Mouse (Mus musculus): ENCODE results near the gene Dpp8. TPM values are rescaled to one million over a fixed set of nuclear protein-coding genes. Genes with fewer than 3 reads are reported as not detected.
"Not testable (repeated sequence)": the region's sequence is repeated elsewhere in the genome, so short reads cannot be mapped to it uniquely, and the experiment has no call there.

Gene Dpp8
- total RNA-seq (2021): 100 to 1,000 TPM in 1 of 2 experiments, 10 to 100 TPM in 1; 95.9 to 112 TPM
- long read RNA-seq, experiment 1, full-length matches to known transcripts: 26 of 57 reads
- long read RNA-seq, experiment 1, partial matches to known transcripts: 23 of 57 reads
- long read RNA-seq, experiment 1, other reads (novel, unspliced or antisense): 8 of 57 reads
- long read RNA-seq, experiment 2, full-length matches to known transcripts: 29 of 69 reads
- long read RNA-seq, experiment 2, partial matches to known transcripts: 24 of 69 reads
- long read RNA-seq, experiment 2, other reads (novel, unspliced or antisense): 16 of 69 reads

GRCm38 (mm10) chr9:65032269-65033108 lies at the start of gene Dpp8:
Gene Dpp8 (plus strand): TSS chr9:65032414.
- Histone ChIP-seq H3K27ac (peak within 1 kb of the TSS; percentile 98), H3K4me3 (peak within 1 kb of the TSS; percentile 99)
- TF ChIP-seq CTCF (IDR thresholded peaks at IDR 0.05): peak; percentile 97
- DNase-seq: peak; percentile 96
- intact Hi-C loops (cut with DNase I): loop anchor here (5.0 kb wide), 1 partner anchor 85 kb away; no protein-coding TSS in a partner anchor

- H3K27ac ChIP-seq: no peak overlapping the region
- DNase-seq: no peak
- intact Hi-C loops (cut with DNase I): no loop called here
These were observed 47.0 kb upstream of the Dpp8 start for GRCm38 (mm10) chr9:64985037-64985794.

GRCm38 (mm10) chr9:64985807-64986206 lies 46.4 kb upstream of the Dpp8 start:
- intact Hi-C loops (cut with DNase I): no loop called here
- no peak overlapping the region for H3K4me3 ChIP-seq
- no peak overlapping the region for H3K27ac ChIP-seq
- DNase-seq: no peak
- no peak for TF ChIP-seq CTCF (IDR thresholded peaks at IDR 0.05)

More at GRCm38 (mm10) chr9:64985037-64985794, 47.0 kb upstream of the Dpp8 start:
- H3K4me3 ChIP-seq: no peak overlapping the region
- TF ChIP-seq CTCF (IDR thresholded peaks at IDR 0.05): no peak

GRCm38 (mm10) chr9:64987651-64988050 lies 44.6 kb upstream of the Dpp8 start:
- no peak overlapping the region for H3K27ac ChIP-seq
- intact Hi-C loops (cut with DNase I): no loop called here
- DNase-seq: no peak
- TF ChIP-seq CTCF (IDR thresholded peaks at IDR 0.05): no peak
- no peak overlapping the region for H3K4me3 ChIP-seq

GRCm38 (mm10) chr9:64988443-64988842 lies 43.8 kb upstream of the Dpp8 start:
- Histone ChIP-seq H3K4me3 (no peak overlapping the region), H3K27ac (no peak overlapping the region)
- no peak for TF ChIP-seq CTCF (IDR thresholded peaks at IDR 0.05)
- intact Hi-C loops (cut with DNase I): no loop called here
- DNase-seq: no peak

GRCm38 (mm10) chr9:64990291-64990690 lies 41.9 kb upstream of the Dpp8 start:
- Histone ChIP-seq H3K27ac (no peak overlapping the region), H3K4me3 (no peak overlapping the region)
- no peak for DNase-seq
- TF ChIP-seq CTCF (IDR thresholded peaks at IDR 0.05): no peak
- intact Hi-C loops (cut with DNase I): no loop called here

GRCm38 (mm10) chr9:64995464-64995863 lies 36.8 kb upstream of the Dpp8 start:
- intact Hi-C loops (cut with DNase I); H3K27ac ChIP-seq; DNase-seq; H3K4me3 ChIP-seq: not testable (repeated sequence)
- peak; percentile 38 for TF ChIP-seq CTCF (IDR thresholded peaks at IDR 0.05)

GRCm38 (mm10) chr9:65001481-65001880 lies 30.7 kb upstream of the Dpp8 start:
- intact Hi-C loops (cut with DNase I): no loop called here
- no peak for TF ChIP-seq CTCF (IDR thresholded peaks at IDR 0.05)
- Histone ChIP-seq H3K27ac (no peak overlapping the region), H3K4me3 (no peak overlapping the region)
- no peak for DNase-seq

GRCm38 (mm10) chr9:65005737-65006136 lies 26.5 kb upstream of the Dpp8 start:
- H3K27ac ChIP-seq: peak overlapping the region; percentile 78
- intact Hi-C loops (cut with DNase I): no loop called here

GRCm38 (mm10) chr9:65010632-65011031 lies 21.6 kb upstream of the Dpp8 start:
- no peak overlapping the region for H3K4me3 ChIP-seq
- DNase-seq: no peak
- H3K27ac ChIP-seq: no peak overlapping the region
- intact Hi-C loops (cut with DNase I): loop anchor here (5.0 kb wide), 1 partner anchor 112 kb away; no protein-coding TSS in a partner anchor
- no peak for TF ChIP-seq CTCF (IDR thresholded peaks at IDR 0.05)

More at GRCm38 (mm10) chr9:65005737-65006136, 26.5 kb upstream of the Dpp8 start:
- H3K4me3 ChIP-seq: peak overlapping the region; percentile 26
- no peak for TF ChIP-seq CTCF (IDR thresholded peaks at IDR 0.05)
- peak; percentile 49 for DNase-seq

- TF ChIP-seq CTCF (IDR thresholded peaks at IDR 0.05): peak; percentile 60
- DNase-seq: peak; percentile 59
- H3K27ac ChIP-seq: no peak overlapping the region
- no peak overlapping the region for H3K4me3 ChIP-seq
- intact Hi-C loops (cut with DNase I): loop anchor here (5.0 kb wide), 1 partner anchor 111 kb away; no protein-coding TSS in a partner anchor
These were observed 20.9 kb upstream of the Dpp8 start for GRCm38 (mm10) chr9:65011304-65011703.

- Histone ChIP-seq H3K27ac (peak overlapping the region; percentile 50), H3K4me3 (no peak overlapping the region)
- no peak for DNase-seq
- intact Hi-C loops (cut with DNase I): no loop called here
- no peak for TF ChIP-seq CTCF (IDR thresholded peaks at IDR 0.05)
These were observed 16.6 kb upstream of the Dpp8 start for GRCm38 (mm10) chr9:65015461-65016222.

All from gastrocnemius, adult 2 months (tissue).